Mouse (Mus musculus): ENCODE results near the gene Sorbs2. TPM values are rescaled to one million over a fixed set of nuclear protein-coding genes. Genes with fewer than 3 reads are reported as not detected.

The Sorbs2 gene
- polyA plus RNA-seq, 1 experiment from 2014 or later = 134 TPM

DNA sequence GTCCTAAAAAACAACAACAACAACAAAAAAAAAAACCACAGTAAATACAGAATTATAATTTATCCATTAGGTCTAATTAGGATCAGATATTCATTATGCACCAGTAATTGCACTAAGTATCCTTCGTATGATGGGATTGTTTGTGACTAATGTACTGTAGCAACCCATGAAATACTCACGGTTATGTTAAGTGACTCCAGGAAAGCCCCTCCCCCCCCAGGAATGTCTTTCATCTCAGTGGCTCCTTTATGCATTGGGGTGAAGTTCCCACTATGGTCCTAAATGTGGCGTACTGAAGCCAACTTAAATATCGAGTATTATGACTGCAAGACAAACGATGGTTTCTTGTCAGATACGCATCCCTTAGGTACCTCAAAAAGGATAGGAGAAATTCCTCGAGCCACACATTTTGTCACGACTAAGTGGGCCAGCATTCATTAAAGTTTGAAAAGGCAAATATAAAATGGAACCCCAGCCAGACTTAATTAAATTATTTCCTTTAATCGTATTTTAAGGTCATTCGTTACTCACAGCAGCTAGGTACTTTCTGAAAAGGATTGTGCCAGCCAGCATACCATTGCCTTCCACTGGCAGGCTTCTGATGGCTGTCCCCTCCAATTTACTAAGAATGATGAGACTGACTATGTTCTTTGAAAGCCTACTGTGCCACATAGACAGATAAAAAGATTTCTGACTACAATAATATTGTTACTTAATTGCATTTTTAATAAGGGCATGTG lies 169.7 kb downstream of the Sorbs2 start:
- 0 out of 2 replicates have a peak, but pooled peaks cover 3% of the 10 kb centered on the region for H3K36me3 ChIP-seq
- H3K27me3 ChIP-seq (ENCODE audit: insufficient read depth, poor library complexity, severe bottlenecking) = no peaks in the 10 kb centered on the region
- WGBS = 75% methylated on average over 10 of the region's 10 CpGs
- no peaks in the 10 kb centered on the region for H3K9me3 ChIP-seq
- H3K4me1 ChIP-seq = peaks cover 6% of the 10 kb centered on the region; the same call in 1 of the 2 replicates
- DNase-seq (ENCODE audit: low spot score) = no peak
- H3K27ac ChIP-seq = no peak overlapping the region
- no peak overlapping the region for H3K4me3 ChIP-seq

DNA sequence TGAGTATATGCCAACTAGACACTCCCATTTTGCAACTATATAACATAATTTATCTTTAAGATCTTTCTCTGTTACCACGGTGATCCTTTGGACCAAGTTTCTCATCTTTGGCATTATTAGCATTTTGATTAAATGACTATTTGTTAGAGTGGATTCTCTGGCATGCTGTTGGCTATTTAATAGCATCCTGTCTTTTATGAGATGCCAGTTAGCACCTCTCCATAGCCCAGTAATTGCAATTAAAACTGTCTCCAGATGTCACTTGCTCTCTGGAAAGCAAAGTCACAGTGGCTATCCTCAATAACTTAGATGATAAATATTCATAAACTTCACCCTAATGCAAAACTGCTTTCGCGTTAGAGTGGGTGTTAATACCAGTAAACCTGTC lies 170.3 kb downstream of the Sorbs2 start:
- Histone ChIP-seq H3K4me1 (peaks cover 6% of the 10 kb centered on the region; the same call in 1 of the 2 replicates), H3K9me3 (no peaks in the 10 kb centered on the region), H3K27me3 (ENCODE audit: insufficient read depth, poor library complexity, severe bottlenecking) (no peaks in the 10 kb centered on the region), H3K27ac (no peak overlapping the region), H3K4me3 (no peak overlapping the region), H3K36me3 (0 out of 2 replicates have a peak, but pooled peaks cover 3% of the 10 kb centered on the region)
- DNase-seq (ENCODE audit: low spot score) = no peak
- WGBS = 97% methylated on average over 3 of the region's 3 CpGs

DNA sequence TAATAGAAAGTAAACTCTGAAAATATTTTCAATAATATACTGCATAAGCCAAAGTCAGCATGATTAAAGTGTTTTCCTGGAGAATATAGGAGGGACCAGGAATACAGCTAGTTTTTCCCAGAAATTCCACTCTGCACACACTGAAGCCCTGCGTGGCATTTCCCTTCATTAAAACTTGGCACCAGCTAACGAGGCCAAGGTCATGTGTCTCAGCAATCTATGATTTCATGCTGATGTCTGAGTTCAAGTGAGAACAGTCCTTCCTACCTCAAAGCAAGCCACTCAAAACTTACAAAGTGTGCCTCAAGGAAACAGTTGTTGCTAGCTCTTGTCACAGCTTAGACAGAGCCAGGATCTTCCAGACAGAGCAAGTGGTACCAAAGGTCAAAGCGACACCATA lies 173.6 kb downstream of the Sorbs2 start:
- Histone ChIP-seq H3K27me3 (ENCODE audit: insufficient read depth, poor library complexity, severe bottlenecking) (no peaks in the 10 kb centered on the region), H3K4me3 (no peak overlapping the region), H3K9me3 (no peaks in the 10 kb centered on the region), H3K4me1 (no peaks in the 10 kb centered on the region), H3K27ac (no peak overlapping the region), H3K36me3 (0 out of 2 replicates have a peak, but pooled peaks cover 8% of the 10 kb centered on the region)
- 78% methylated on average over 3 of the region's 3 CpGs for WGBS
- DNase-seq (ENCODE audit: low spot score) = no peak

DNA sequence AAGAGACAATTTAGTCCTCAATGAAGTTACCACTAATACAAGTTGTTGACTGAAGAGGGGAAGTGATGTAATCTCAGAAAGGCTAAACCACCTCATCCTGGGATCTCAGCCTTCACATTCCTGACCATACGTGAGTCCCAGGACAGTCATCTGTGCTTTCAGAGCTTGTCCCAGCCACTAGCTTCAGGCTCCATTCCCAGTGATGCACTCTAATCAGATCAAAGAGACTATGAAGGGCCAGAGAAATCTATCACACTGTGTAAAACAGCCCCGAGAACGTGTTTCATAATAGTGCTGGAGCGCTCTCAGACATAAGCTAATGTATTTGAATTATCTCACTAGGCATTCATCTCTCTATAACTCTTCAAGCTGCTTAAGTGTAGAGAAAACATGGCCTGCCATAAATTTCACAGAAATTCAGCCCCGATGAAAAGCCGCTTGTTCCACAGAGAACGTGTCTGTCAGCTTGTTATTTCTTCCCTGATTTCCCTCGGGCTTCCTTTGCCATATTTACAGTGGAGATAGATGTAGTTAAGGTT lies 175.3 kb downstream of the Sorbs2 start:
- H3K4me3 ChIP-seq = no peak overlapping the region
- peaks cover 15% of the 10 kb centered on the region; the same call in 1 of the 2 replicates for H3K36me3 ChIP-seq
- H3K27ac ChIP-seq = no peak overlapping the region
- 86% methylated on average over 8 of the region's 8 CpGs for WGBS
- H3K27me3 ChIP-seq (ENCODE audit: insufficient read depth, poor library complexity, severe bottlenecking) = no peaks in the 10 kb centered on the region
- no peak for DNase-seq (ENCODE audit: low spot score)
- no peaks in the 10 kb centered on the region for H3K4me1 ChIP-seq
- no peaks in the 10 kb centered on the region for H3K9me3 ChIP-seq

DNA sequence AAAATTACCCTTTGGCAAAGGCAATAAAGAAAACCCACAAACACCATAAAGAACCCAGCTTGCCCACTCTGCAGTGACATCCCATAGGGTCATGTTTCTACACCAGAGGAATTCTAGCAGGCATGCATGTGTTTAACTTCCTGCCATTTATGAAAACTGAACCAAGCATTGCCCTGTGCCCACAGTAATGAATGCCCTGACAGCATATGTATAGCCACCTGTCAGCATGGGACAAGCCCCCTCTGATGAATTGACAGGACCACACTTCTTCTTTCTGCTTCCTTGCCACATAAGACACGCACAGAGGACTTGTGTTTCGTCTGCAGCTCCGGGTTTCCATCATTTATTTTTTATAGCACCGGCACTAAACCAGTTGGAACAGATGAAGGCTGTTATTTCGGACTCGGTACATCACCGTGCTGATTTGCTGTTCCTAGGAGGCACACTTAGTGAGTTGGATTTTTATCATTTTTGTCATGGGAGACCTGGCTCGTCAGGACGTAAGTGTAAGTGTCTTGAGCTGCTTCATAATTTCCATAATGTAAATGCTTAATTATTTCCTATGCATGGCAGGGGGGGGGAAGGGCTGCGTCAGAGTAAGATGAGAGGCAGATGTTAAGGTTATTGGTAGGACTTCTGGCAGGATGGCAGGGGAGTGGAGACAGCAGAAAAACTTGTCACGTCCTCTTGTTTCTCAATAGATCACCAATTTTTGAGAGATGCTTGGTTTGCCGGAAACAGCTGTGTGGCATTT lies 180.5 kb downstream of the Sorbs2 start:
- no peaks in the 10 kb centered on the region for H3K4me1 ChIP-seq
- 89% methylated on average over 12 of the region's 12 CpGs for WGBS
- H3K36me3 ChIP-seq = peaks cover 27% of the 10 kb centered on the region

DNA sequence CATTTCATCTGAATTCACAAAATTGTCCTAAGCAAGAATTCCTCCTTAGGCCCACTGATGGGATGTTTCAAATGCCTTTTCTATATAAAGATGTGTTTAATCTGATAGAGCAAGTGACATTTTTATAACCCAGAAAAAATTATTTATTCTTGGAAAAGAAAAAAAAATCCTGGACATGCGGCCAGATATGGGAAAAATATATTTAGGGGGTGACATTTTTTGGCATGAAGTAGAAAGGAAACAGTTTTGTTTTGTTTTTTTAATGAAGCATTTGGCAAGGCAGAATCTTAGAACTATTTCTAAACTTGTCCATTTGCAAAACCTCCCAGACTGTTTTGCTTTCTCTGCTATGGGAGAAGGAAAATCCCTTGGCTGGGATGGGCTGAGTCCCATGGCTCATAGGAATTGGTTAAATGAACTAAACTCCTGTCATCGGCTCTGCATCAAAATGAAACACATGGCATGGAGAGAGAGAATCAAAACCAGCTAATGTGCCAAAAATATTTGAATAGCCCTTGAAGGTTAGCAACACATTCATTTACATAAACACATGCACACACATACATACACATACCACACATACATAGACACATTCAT lies 182.1 kb downstream of the Sorbs2 start:
- no peaks in the 10 kb centered on the region for H3K27me3 ChIP-seq (ENCODE audit: insufficient read depth, poor library complexity, severe bottlenecking)
- H3K9me3 ChIP-seq = no peaks in the 10 kb centered on the region
- no peak overlapping the region for H3K4me3 ChIP-seq
- peaks cover 28% of the 10 kb centered on the region for H3K36me3 ChIP-seq
- DNase-seq (ENCODE audit: low spot score) = no peak
- no peak overlapping the region for H3K27ac ChIP-seq
- 96% methylated on average over 2 of the region's 2 CpGs for WGBS
- H3K4me1 ChIP-seq = no peaks in the 10 kb centered on the region

More for the DNA sequence above, 180.5 kb downstream of the Sorbs2 start:
- no peak for DNase-seq (ENCODE audit: low spot score)
- Histone ChIP-seq H3K27me3 (ENCODE audit: insufficient read depth, poor library complexity, severe bottlenecking) (no peaks in the 10 kb centered on the region), H3K4me3 (no peak overlapping the region), H3K9me3 (no peaks in the 10 kb centered on the region), H3K27ac (no peak overlapping the region)

DNA sequence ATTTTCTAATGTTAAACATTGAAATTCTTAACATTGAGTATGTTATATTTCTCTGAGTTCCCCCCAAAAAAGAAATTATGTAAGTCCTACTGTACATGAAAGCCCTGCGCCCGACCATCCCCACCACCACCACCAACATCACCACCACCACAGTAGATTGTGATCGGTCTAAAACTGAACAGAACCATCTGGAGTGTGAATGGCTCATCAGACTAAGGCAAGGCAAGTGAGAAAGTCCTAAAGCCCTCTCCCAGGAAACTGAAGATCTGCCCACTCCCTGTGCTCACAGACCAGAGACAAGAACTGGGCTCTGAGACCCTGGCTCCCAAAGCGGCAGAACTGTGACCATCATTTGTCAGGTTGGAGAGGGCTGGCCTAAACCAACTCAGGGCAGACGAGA lies 192.5 kb downstream of the Sorbs2 start:
- Histone ChIP-seq H3K9me3 (no peaks in the 10 kb centered on the region), H3K4me3 (no peak overlapping the region), H3K27ac (no peak overlapping the region), H3K27me3 (ENCODE audit: insufficient read depth, poor library complexity, severe bottlenecking) (no peaks in the 10 kb centered on the region), H3K36me3 (peaks cover 19% of the 10 kb centered on the region; the same call in 1 of the 2 replicates), H3K4me1 (no peaks in the 10 kb centered on the region)
- no peak for DNase-seq (ENCODE audit: low spot score)
- WGBS = 88% methylated on average over 5 of the region's 5 CpGs

DNA sequence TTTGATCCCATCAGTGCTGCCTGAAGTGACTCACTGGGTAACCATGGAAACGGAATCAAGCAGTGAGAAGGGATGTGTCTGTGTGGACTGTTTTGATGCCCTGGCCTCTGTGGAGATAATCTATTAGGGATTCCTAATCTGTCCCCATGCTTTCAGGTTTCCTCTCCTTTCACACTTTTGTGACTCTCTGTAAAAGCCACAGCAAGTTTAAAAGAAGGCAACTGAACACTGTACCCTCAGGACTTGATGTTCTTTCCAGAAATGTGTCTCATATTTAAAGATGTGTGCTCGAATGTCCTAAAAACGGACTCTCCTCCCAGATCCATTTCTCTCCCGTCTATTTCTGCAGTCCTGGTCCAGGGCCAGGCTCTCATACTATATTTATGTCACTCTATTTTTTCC lies 196.1 kb downstream of the Sorbs2 start:
- no peaks in the 10 kb centered on the region for H3K9me3 ChIP-seq
- H3K27ac ChIP-seq = no peak overlapping the region
- H3K27me3 ChIP-seq (ENCODE audit: insufficient read depth, poor library complexity, severe bottlenecking) = no peaks in the 10 kb centered on the region
- 79% methylated on average over 4 of the region's 4 CpGs for WGBS
- H3K4me1 ChIP-seq = no peaks in the 10 kb centered on the region
- DNase-seq (ENCODE audit: low spot score) = no peak
- H3K36me3 ChIP-seq = peaks cover 18% of the 10 kb centered on the region; the same call in 1 of the 2 replicates
- H3K4me3 ChIP-seq = no peak overlapping the region

DNA sequence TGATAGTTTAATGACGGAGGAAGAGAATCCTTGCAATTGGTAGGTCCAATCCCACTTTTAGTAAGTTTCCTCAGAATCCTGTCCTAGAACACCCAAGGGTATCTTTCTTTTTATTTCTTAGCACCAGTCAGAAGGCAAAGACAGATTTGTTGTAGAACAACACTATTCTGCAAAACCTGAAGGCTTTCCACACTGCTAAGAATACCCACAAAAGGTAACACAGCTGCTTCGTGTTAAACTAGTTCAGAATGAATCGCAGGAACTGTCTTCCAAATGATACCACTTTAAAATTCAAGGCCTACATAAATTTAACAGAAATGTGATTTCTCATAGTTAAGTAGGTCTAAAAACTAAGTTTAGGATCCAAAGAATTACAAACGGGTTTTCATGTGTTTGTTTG lies 201.5 kb downstream of the Sorbs2 start:
- DNase-seq (ENCODE audit: low spot score) = no peak
- no peak overlapping the region for H3K4me3 ChIP-seq
- no peaks in the 10 kb centered on the region for H3K9me3 ChIP-seq
- H3K36me3 ChIP-seq = peaks cover 13% of the 10 kb centered on the region; the same call in 1 of the 2 replicates
- no peaks in the 10 kb centered on the region for H3K27me3 ChIP-seq (ENCODE audit: insufficient read depth, poor library complexity, severe bottlenecking)
- H3K27ac ChIP-seq = no peak overlapping the region
- H3K4me1 ChIP-seq = no peaks in the 10 kb centered on the region
- 84% methylated on average over 4 of the region's 4 CpGs for WGBS

DNA sequence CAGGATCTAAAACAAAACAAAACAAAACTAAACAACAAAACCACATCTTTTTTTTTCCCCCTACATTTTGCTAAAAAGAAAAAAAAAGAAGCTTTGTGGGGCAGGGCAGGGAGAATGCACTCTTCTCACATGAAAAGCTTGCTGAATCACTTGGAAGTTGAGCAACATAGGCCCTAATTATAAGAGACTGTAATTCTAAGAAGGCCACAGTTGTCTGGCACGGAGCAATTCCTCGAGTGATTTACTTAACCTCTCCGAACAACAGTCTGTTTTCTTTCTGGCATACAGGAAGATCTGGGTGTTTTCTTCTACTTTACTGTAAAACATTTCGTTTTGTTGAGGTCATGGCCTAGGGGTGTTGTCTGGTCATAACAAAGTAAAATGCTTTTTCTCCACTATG lies 202.1 kb downstream of the Sorbs2 start:
- Histone ChIP-seq H3K27ac (no peak overlapping the region), H3K27me3 (ENCODE audit: insufficient read depth, poor library complexity, severe bottlenecking) (no peaks in the 10 kb centered on the region), H3K36me3 (peaks cover 16% of the 10 kb centered on the region; the same call in 1 of the 2 replicates), H3K4me1 (no peaks in the 10 kb centered on the region), H3K9me3 (no peaks in the 10 kb centered on the region), H3K4me3 (no peak overlapping the region)
- 79% methylated on average over 4 of the region's 4 CpGs for WGBS
- DNase-seq (ENCODE audit: low spot score) = no peak

DNA sequence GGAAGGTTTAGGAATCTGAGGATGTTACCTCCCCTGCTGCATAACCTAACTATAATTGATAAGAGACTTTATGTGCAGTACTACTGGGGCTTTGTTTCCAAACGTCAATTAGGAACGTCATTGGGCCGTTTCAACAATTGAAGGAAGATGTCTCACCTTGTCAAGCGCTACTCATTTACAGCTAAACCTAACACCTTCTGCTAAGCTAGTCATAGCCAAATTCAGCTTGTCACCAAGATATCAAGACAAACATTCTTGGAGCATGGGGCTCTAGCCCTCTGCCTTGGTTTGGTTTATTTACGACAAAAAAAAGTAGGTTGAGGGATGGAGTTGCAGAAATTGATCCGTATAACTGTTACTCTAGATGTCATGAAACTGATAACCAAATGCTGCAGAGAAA lies 205.0 kb downstream of the Sorbs2 start:
- Histone ChIP-seq H3K36me3 (peaks cover 34% of the 10 kb centered on the region), H3K4me3 (no peak overlapping the region), H3K4me1 (no peaks in the 10 kb centered on the region), H3K9me3 (no peaks in the 10 kb centered on the region), H3K27ac (no peak overlapping the region), H3K27me3 (ENCODE audit: insufficient read depth, poor library complexity, severe bottlenecking) (no peaks in the 10 kb centered on the region)
- DNase-seq (ENCODE audit: low spot score) = no peak
- WGBS = 90% methylated on average over 6 of the region's 6 CpGs

DNA sequence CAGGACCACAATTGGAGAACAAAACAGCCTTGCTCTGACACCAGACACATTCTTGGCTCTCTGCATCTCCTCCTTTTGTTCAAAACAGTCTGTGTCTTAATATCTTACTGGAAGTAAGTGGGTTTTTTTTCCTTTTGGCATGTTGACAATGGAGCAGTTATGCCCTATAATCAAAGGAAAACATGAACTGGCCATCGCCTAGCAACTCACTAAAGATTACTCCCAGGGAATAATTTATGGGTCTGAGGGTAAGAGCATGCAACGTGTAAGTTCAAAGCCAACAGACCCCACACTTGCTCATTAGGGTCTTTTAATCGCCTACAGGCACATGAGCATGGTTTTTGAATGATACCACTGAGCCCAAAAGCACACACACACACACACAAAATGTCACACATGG lies 207.2 kb downstream of the Sorbs2 start:
- Histone ChIP-seq H3K4me3 (no peak overlapping the region), H3K36me3 (peaks cover 31% of the 10 kb centered on the region), H3K27ac (no peak overlapping the region), H3K9me3 (no peaks in the 10 kb centered on the region), H3K27me3 (ENCODE audit: insufficient read depth, poor library complexity, severe bottlenecking) (no peaks in the 10 kb centered on the region), H3K4me1 (no peaks in the 10 kb centered on the region)
- no peak for DNase-seq (ENCODE audit: low spot score)
- WGBS = 71% methylated on average over 3 of the region's 3 CpGs

All from heart, embryonic 10.5 days (tissue).